Mouse (Mus musculus) thymus, postnatal 0 days (tissue): ENCODE measurements around the gene Itgb3bp. TPM values are rescaled to one million over a fixed set of nuclear protein-coding genes. Genes with fewer than 3 reads are reported as not detected.

Experiments used
- DNase-seq: peaks from one replicate; pipeline ENCODE4 v3.0.0-alpha.2; 2015; ENCODE audit warnings: low spot score
- polyA plus RNA-seq: library from polyadenylated mRNA; unstranded; fragments of >200 nt; fragmentation: Nextera tagmentation; extraction: Ambion mirVana; gene quantifications from 2 replicates; pipeline ENCODE4 v1.2.1, GENCODE M21; 2015

Itgb3bp gene
- polyA plus RNA-seq, 1 experiment from 2014 or later, result 47.1 TPM

GRCm38 (mm10) chr4:99725914-99726451, 203.6 kb downstream of the Itgb3bp start:
- no peak for DNase-seq

DNA sequence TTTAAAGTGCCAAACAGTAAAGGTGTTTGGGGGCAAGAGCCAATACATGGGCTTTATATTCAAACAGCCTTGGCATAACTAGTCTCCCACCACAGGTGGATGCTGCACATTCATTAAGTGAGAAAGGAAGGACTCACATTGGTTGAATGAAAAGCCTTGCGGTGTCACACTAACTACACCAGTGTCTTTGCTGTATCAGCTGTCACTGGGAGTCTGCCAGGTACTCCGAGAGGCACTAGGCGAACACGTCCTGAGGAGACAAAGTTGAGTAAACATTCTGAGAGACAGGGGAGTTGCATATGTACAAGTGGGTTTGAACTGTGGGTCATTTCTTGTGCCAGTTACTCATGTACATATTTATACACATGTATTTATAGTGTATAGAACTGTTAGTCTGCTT, 205.3 kb downstream of the Itgb3bp start:
- no peak for DNase-seq

DNA sequence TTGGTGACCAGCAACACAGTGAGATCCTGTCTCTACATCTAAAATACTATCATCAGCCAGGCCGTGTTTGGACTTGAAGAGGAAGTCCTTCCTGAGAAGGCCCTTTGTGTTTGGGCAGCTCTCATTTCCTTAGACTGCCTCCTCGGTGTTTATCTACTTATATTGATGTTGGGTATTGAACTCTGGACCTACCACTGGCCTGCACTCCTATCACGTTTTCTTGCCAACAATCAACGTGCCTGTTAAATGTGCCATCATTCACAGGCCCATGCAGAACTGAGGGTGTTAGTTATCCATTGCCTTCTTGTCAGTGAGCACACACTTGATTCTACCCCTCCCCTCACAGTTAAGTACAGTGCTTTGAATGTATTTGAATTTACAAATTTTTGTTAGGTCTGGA, 211.7 kb downstream of the Itgb3bp start:
- DNase-seq, result no peak

DNA sequence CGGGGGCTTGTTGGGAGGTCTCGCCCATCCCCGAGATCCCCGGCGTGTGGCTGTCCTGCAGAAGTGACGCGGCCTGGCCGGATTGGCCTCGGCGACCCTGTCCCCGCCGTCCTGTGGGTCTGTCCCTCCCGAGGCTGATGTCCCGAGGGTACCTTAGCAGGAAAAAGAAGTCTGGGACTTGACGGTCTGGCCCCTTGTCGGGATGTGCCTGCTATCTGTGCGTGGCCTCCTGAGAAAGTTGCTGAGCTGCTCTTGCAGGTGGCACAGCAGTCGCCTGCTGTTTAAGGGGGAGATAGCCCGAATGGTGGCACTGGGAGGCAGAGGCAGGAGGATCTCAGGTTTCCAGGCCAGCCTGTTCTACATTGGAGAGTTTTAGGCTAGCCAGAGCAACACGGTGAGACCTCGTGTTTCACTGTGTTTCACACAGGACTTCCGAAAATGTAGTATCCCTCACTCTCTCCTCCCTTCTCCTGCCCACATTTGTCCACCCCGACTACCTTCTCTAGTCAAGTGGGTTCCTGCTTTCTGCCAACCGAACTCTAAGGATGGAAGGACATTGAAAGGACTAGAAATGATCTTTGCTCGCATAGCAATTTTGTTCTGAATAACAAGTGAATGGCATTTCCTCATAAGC, 213.7 kb downstream of the Itgb3bp start:
- no peak for DNase-seq

Other genes with a start within 250 kb of the Itgb3bp start
- gene Alg6, start 214.1 kb downstream of the Itgb3bp start, polyA plus RNA-seq, result 11.3 and 12.1 TPM in 2 replicates
- 21.2 and 21.9 TPM in 2 replicates for gene Efcab7, start 100.6 kb downstream of the Itgb3bp start, polyA plus RNA-seq
- gene Pgm1, start 399 bp downstream of the Itgb3bp start, polyA plus RNA-seq, result 42.0 and 42.9 TPM in 2 replicates
- gene Ror1, start 166.0 kb upstream of the Itgb3bp start, polyA plus RNA-seq, result 2.2 and 2.6 TPM in 2 replicates